Mouse (Mus musculus): ENCODE results near the gene Hoxa2.

The Hoxa2 gene

GRCm38 (mm10) chr6:52162611-52163365 is 1.8 kb downstream of the Hoxa2 start:
- DNase-seq, result peak in 1 of 2 experiments; percentile 33

GRCm38 (mm10) chr6:52162093-52162380 is 2.6 kb downstream of the Hoxa2 start:
- DNase-seq, result no peak

- peak in 1 of 2 experiments; percentile 41 for DNase-seq
Observed at GRCm38 (mm10) chr6:52161336-52162092, 3.1 kb downstream of the Hoxa2 start.

DNA sequence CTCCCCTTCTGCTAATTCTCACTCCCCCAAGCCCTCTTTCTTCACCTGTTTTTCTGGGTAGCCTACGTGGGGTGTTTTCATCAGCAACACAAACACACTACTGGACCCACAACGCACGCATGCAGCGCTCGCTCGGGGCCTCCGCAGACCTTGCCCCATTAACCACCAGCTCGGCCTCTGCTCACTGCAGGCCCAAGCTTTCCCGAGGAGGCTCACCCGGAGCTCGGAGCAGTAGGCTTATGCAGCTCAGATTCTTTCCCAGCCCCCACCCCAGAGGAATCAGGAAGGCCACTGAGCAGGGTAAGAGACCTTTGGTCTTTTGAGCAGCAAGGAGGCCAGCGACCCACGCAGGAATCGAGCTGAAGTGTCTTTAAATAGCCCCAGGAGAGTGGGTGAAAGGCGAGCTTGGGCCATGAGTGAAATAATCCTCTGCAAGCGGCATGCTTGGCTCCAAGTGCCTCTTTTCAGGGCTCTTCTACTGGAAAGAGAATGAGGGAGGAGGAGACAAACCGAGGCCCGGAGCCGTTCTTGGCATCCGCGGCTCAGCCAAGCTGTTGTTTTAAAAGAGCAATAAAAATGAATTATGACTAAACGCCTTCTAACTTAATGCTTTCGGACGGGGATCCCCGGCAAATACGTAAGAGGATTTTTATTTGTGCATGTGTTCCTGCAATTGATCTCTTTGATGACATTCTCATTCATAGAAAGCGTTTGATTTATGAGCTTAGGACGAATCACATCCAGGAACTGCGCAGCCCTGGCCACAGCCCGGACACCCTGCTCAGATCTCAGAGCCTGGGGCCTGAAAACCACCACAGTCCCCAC is 3.9 kb downstream of the Hoxa2 start:
- peak in 1 of 2 experiments; percentile 30 for DNase-seq

GRCm38 (mm10) chr6:52159979-52160378 is 4.7 kb downstream of the Hoxa2 start:
- no peak for DNase-seq

DNA sequence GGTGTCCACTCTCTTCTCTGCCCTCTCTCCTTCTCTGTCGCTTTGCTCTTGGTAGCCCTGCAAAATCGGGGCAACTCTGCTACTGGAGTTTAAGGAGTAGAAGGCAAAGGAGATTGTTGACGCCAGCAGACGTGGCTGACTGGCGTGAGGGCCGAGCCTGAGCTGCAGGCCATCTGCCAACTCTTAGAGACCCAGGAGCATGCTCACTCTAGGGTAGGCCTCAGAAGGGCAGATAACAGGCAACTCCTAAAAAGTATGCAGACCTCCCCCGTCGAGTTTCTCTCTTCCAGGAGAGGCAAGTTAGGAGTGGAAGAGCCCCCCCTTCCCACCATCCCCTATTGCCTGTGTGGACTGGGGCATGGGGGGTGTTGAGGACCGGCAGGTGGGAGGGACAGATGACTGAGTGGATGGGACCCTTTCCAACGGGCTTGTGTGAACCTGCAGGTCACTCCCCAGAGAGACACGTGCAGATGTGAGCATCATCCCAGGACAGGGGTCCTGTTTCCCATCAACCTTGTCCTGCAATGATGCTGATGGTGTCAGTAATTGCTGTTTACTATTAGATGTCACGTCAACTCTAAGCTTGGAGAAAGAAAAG is 5.4 kb downstream of the Hoxa2 start:
- no peak for DNase-seq

DNA sequence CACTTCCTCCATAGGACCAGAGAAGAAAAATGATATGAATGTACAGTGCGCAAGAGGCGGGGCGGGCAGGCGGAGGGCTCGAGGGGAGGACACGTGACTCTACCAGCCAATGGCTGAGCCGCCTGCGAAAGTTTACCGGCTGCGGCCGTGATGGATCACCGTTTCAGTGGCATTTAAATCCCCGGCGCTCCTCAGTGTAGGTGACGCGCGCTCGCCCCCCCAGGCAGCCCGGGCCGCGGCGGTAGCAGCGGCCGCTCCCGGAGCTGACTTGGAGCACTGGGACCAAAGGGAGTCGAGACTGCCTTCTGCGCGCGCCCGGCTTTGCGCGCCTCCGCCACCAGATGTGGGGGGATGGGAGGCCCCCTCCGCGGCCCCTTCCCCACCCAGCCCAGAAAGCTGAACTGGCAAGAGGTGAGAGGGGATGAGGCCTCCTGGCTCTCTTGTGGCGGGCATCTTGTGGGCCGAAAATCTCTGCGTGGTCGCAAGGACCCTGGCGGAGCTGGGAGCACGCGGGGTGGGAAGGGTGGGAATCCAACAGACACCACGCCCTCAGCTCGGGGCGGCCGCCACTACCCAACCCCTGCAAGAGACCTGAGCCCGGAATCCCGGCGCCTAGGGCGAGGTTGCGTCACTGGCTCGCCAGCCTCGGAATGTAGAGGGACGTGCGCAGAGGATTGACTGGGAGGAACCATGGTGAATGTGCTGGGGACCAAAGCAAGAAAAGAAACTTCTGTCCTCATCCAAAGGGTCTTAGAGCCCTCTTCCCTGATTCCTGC is 6.2 kb downstream of the Hoxa2 start, which contains the start of gene Hoxa1:
Gene Hoxa1, minus strand, starts transcription at position 42 of the 776 bp plus-strand sequence.
- peak; percentile 50 to 51 for DNase-seq

DNA sequence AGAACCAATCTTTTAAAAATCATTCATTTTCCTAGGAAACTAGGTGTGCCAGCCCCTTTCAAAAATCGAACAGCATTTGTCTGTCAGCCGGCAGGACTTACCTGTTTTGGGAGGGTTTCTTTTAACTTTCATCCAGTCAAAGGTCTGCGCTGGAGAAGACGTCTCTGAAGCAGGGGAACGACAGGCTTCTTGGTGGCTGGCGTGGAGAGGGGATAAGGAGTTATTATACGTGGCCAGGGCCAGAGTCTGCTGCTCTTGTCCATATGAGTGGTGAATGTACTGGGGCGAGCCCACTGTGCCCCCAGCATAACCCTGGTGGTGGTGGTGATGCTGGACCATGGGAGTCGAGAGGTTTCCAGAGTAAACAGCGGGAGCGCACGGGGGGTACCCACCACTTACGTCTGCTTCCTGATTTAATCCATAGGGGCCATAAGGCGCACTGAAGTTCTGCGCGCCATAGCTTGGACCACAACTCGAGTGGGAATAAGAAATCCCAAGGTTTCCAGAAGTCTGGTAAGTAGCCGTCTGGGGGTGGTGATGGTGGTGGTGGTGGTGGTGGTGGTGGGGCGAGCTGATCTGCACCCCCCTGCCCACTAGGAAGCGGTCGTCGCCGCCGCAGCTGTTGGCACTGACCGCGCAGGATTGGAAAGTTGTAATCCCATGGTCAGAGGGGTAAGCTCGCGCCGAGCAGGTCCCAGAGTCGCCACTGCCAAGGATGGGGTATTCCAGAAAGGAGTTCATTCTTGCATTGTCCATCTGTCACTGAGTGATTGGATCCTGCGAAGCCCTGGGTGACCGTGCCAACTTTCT is 7.0 kb downstream of the Hoxa2 start:
- peak in 1 of 2 experiments; percentile 3 for DNase-seq

DNA sequence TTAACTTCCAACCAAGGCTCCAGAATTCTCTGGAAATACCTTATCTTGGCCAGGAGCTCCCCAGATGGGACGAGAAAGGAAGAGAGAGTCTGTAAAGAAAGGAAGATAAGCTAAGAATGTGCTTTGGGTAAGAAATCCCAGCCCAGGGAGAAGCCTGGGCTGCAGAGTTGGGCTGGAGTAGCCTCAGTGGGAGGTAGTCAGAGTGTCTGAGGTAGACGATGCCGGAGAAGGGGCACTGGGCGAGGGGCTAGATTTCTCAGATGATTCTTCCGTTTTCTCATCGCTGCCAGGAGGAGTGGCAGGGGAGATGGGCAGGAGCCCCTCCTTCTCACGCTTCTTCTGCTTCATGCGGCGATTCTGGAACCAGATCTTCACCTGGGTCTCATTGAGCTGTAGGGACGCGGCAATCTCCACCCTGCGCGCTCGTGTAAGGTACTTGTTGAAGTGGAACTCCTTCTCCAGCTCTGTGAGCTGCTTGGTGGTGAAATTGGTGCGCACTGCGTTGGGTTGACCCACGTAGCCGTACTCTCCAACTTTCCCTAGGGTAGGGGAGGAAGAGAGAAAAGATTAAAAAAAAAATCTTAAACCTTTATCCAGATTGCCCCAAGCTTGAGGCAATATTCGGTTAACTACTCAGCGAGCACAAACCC is 8.0 kb downstream of the Hoxa2 start:
- DNase-seq, result peak in 1 of 2 experiments; percentile 3

DNA sequence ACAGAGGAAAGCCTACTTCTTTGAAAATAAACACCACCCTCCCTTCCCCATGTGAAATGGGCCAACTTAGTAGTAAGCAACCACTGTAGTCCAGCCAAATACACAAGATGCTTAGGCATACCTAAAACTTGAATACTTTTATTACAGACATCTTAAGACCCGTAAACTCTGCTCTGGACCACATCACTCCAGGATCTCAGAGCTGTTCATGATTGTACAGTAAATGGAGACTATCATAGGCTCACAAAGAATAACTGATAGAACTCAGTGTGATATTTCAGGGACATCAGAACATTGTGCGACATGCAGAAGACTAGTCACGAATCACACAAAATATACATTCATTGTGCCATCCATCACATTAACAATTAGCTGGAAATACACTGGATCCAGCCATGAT is 9.2 kb downstream of the Hoxa2 start:
- no peak for DNase-seq

- DNase-seq, result peak in 1 of 2 experiments; percentile 21
Observed at GRCm38 (mm10) chr6:52154044-52154443, 10.6 kb downstream of the Hoxa2 start.

GRCm38 (mm10) chr6:52153270-52153669 is 11.4 kb downstream of the Hoxa2 start:
- peak in 1 of 2 experiments; percentile 20 for DNase-seq

GRCm38 (mm10) chr6:52152226-52153193 is 12.1 kb downstream of the Hoxa2 start:
- no peak for DNase-seq

DNA sequence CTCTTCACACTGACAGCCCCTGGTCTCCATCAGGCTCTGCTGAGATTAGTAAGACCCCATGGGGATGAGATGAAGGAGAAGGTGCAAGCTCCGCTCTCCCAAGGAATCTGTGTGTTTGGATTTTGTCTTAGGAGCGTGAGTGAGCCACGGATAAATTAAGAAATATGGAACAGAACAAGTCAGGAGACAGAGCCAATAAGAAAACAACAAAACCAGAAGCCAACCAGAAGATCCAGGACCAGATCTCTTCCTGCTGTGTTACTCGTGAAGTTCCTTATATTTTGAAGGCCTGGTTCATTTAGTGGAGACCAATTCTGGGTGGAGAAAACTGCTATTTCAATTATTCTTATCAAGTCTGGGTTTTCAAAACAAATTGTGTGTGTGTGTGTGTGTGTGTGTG is 13.1 kb downstream of the Hoxa2 start:
- no peak for DNase-seq

GRCm38 (mm10) chr6:52150401-52150966 is 14.1 kb downstream of the Hoxa2 start:
- no peak for DNase-seq

DNA sequence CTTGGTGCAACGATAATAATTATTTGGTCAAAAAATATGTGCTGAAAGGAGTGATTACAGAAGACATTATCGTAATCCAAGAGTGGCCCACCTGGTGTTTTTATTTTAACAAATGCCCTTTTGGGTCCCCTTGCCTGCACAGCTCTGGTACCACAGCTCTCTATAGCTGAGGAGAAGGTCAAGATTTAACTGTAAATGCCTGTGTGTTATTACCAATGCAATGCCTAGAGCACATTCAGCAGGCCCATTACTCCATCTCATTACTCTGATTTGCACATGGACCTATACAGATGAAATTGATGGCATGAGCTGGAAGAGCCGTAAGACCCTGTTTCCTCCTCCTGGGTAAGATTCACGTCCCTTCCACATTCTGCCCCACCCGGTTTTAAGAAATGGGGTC is 25.5 kb downstream of the Hoxa2 start:
- no peak for DNase-seq

DNA sequence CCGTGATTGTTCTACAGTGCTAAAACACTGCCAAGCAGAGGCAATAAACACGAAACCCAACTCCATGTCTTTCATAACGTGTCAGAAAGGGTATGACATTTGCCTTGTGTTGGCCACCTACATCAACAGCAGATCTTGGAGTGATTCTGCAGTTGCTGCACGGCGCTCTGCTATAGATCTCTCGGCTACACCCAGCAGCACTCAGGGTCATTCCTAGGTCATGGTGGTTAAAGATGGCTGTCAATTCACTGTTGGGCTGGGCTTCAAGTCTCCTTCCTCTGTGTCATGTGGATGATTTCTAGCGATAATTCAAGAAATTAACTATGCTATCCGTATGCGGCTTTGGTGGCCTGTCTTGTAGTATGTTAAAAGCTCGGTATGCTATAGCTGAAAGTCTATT is 26.1 kb downstream of the Hoxa2 start:
- no peak for DNase-seq

GRCm38 (mm10) chr6:52137841-52138535 is 26.6 kb downstream of the Hoxa2 start:
- DNase-seq, result no peak

Data from cerebellum, postnatal 14 days (tissue).